Mouse (Mus musculus) heart, adult 9 months (tissue): Measurements from ENCODE around the gene Dynlt1a.
"Not testable (repeated sequence)": the region's sequence is repeated elsewhere in the genome, so short reads cannot be mapped to it uniquely, and the experiment has no call there.

Experiments
- DNase-seq, 2 experiments: peaks; one replicate each; pipeline ENCODE4 v3.0.0; 2022; ENCODE audit warnings: low spot score in 2 of 2

Dynlt1a gene

DNA sequence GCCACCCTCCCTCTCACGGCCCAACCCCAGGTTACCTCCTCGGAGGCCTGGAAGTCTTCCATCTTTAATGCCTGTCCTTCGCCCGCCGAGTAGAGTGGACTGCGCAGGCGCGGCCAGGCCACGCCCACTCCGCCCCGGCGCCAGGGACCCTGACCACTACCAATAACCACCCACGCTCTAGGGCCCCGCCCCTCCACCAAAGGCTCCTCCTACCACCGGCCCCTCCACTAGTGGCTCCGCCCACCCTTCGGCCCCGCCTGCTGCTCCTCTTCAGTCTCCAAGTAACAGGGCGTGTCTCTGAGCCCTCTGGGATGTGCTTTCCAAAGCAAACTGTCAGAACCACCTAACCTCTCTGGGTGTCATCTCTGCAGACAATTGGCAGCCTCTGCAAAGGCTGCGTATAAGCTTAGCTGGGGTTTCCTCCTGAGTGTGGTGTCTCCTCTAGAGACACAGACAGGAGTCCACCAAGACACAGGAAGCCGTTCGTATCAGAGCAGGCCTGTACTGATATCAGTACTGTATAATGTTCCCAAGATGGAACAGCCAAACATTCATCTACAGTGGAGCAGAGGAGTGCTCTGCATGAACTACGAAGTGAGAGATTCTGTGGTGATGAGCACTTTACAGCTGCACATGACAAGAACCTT lies at the start of gene Dynlt1a:
Gene Dynlt1a (minus strand): TSS at position 162 of the 647 bp plus-strand sequence.
- DNase-seq = peak; percentile 96

DNA sequence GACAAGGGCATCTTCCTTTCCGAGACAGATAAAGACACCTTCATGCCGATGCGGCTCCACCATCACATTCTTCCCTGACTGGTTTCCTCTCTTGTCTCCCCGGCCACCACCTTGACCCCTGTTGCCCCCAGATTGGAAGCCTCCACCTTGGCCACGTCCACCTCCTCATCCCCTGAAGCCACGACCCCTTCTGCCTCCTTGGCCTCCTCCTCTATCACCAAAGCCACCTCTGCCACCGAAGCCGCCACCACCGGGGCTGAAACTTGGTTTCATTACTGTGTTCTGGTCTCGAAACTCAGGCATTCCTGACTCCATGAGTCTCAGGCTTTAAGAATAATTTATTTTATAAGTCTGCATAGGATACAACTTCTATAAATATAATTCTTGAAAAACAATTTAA lies 38.0 kb upstream of the Dynlt1a start:
- DNase-seq = not testable (repeated sequence)

DNA sequence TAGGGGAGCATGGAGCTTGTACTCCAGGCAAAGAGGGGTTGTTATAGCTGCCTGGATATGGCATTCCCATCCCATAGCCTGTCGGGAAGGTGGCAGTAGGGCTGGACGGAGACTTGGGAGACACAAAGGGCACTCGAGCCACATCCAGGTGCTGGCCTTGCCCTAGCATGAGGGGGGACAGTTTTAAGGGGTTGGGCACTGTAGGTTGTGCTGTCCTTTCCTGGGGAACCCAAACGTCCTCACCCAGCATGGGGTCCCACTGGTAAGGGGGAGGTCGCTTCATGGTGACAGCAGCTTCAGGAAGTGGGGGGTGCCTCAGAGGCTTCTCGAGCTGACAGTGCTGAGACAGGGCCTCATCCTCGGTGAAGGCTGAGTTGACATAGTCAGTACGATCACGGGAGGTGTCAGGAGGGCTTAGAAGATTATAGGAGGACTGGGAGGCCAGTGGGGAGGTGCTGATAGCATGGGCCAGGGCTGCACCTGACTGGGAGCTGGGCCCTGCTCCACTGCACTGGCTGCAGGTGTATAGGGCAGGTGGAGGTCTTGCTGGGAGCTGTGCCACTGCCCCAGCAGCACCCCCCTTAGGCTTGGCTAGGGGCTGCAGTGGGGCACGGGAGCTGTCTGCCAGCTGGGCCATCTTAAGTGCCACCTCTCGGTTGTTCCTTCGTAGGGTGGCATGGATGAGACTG lies 25.4 kb upstream of the Dynlt1a start:
- DNase-seq = not testable (repeated sequence)

DNA sequence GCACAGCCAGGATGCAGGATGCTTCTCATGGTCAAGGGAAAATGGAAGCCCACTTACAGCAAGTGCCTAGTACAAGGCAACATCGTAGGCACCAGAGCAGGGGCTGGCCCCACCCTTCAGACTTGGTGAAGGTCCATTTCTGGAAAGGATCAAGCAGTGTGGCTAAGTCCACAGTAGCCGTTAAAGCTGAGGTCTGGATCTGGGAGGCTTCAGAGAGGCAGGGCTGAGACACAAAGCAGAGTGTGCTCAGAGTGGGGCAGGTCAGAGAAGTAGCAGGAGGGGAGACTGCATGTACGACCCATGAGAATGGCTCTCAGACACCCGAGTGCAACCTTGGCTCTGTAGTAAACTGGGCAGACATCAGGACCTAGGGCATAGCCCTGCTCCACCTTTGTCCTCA lies 11.7 kb upstream of the Dynlt1a start:
- not testable (repeated sequence) for DNase-seq

DNA sequence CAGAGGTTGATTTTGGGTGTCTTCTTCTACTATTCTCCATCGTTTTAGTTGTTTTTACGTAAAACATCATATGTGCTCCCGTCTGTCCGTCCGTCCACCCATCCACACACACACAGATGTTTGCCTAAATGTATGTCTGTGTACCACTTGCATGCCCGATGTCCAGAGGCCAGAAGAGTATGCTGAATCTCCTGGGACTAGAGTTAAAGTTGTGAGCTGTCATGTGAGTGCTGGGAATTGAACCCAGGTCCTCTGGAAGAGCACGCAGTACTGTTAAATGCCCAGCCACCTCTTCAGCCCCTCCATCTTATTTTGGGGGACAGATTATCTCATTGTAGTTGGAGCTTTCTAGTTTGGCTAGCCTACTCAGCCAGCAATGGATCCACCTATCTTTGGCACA lies 10.3 kb upstream of the Dynlt1a start:
- not testable (repeated sequence) for DNase-seq

DNA sequence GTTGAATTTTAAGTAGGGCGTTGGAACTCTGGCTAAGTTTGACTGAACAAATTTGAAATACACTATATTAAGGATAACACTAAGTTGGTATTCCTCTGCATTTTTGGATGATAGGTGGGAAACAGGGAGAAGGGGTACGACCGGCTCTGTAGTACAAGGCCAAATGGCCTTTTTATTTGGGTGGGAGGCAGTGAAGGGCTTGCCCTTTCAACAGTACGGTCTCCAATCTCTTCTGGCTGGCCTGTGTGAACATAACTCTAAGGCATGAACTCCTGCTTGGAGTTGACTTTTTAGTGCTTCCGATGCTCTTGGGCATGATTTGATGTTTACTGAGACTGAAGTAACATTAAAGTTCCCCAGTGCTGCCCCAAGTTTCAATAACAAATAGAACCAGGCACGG lies 8.2 kb upstream of the Dynlt1a start:
- not testable (repeated sequence) for DNase-seq

DNA sequence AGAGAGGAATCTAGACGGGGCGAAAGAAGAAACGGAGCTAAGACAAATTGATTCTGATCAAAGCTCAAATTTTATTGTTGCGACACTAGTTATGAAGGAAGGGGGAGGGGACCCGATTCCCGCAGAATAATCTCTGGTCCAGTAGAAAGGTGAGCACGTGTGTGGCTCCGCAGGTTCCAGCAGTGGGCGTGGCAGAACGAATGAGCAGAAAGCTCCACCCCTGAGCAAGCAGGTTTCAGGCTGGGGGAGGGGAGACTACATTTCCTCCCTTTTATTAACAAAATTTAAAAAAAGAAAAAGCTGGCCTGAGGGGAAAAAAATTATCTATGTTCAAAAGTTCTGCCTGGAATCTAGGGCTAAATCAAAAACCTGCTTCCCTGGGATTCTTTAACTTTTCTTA lies 7.7 kb upstream of the Dynlt1a start:
- not testable (repeated sequence) for DNase-seq

DNA sequence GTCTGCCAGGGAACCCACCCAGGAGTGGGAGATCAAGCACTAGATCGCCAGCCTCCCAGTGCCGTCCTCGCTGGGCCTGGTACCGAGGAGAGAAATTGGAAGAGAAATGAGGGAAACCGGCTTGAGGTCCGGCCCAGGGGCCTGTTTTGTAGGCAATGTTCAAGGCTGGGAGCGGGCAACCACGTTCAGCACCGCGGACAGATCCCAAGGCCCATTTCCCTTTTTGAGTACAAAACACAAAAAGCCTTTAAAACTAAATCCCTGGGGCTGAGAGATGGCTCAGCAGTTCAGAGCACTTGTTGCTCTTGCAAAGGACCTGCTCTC lies 4.4 kb upstream of the Dynlt1a start:
- not testable (repeated sequence) for DNase-seq

DNA sequence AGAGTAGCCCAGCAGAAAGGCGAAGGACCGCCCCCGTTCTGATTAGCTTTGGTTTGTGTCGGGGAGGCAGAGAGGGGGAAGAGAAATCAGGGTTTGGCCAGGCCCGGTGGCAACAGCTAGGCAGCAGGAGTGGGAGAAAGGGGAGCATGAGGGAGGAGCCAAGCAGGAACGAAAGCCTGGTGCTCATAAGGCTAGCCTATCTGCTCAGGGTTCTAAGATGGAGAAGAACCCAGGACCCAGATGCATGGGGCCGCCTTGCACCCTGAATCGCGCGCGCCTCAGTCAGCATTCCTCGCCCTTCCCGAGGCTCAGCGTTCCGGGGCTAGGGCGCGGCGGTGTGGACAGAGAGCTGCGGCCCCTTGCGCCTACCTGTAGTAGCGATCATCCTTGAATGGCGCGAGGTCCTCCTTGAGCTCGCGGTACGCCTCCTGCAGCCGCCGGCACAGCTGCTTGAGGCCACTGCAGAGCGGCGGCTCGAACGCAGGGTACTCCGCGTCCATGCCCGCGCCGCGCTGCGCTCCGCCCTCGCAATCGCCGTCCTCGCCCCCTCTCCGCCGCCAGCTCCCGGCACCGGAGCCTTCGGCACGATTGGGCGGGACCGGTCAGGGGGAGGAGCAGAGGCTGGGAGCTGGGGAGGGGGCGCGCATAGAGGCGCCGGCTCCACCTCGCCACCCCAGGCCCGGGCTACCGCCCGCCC lies 3.9 kb upstream of the Dynlt1a start:
- DNase-seq = not testable (repeated sequence)

DNA sequence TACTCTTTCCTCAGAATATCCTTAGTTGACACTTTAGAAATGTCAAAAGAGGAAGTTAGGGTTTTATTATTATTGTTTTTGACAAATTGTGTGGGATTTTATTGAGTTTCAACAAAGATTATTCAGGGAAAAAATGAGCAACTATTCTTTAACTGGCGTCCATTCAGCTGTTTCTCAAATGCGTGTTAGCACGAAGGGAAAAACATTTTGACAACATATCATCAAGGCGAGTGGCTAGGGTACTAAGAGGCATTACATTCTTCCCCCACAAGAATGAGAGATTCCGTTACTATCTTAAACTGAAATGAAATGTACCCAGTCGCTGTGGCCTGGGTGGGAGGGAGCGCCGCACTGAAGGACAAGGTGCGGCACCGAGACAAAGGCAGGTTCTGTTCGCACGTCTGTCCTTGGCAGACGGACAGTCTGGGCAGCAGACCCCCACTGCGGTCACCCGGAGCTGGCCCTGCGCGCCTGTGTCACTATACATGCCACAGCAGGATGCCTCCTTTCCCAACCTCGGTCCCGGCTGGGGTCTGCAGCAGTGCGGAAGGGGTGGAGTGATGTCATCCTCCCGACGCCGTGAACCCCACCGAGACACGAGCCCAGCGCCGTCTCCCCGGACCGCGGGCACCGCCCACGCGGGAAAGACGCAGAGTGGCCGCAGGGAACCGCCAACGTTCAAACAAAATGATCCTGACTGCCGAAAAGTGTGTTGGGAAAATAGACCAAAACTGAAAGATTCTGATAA lies 747 bp downstream of the Dynlt1a start:
- peak; percentile 39 to 49 for DNase-seq

DNA sequence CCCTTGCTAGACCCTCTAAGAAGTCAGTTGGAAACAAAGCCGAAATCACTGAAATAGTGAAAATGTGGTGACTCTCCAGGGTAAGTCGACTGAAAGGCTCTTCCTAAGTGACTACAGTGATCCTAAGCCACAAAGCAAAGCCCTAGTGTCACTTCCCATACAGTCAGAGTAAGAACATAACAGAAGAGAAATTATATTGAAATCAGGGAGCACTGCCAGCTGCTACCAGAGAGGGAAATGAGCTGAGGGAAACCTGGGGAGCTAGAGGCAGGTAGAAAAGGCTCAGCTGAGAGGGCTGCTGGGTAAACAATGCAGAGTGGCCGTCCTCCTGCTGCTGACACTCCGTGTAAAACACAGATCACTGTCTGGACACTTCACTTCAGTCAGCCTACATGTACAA lies 1.6 kb downstream of the Dynlt1a start:
- not testable (repeated sequence) for DNase-seq

DNA sequence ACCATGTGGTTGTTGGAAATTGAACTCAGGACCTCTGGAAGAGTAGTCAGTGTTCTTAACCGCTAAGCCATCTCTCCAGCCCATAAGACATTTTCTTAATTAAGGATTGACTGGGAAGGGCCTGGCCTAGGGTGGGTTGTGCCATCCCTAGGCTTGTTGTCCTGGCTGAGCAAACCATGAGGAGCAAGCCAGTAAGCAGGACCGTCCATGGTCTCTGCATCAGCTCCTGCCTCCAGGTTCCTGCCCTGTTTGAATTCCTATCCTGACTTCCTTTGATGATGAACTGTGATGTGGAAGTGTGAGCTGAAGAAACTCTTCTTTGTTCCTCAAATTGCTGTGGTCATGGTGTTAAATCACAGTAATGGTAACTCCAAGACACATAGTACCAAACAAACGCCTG lies 2.8 kb downstream of the Dynlt1a start:
- not testable (repeated sequence) for DNase-seq

DNA sequence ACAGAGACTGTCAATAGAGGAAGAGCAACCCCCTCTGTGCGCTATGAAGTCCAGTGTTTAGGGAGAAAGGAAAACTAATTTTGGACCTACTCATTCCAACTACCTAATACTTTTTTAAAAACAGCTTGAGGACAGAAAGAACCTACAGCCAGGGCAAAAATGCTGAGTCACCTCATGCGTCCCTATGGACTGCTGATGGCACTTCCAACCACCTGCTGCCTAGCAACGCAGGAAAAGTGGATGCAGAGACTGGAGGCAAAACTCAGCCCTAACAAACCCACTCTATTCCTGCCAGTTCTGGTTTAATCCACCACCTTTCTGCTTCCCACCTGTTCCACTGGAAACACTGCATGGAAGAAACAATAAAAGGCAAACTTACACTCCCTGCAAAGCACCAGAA lies 4.5 kb downstream of the Dynlt1a start:
- DNase-seq = not testable (repeated sequence)

DNA sequence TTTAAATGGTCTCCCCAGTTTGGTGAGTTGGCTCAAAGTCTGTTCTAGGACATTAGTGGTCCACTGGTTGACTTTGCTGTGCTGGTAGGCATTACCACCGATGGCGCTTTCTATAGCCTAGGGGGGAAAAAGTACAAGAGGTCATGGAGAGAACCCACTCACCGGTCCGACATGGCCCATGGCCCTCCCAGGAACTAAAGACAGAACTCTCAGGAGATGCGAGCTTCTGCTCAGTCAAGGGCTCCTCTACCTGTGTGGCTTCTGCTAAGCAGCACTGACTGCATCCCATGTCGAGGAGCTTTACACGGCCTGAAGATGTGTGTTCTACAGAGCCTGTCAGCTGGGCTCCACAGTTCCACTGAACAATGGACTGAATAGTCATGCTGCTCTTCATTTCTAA lies 5.6 kb downstream of the Dynlt1a start:
- DNase-seq = not testable (repeated sequence)

DNA sequence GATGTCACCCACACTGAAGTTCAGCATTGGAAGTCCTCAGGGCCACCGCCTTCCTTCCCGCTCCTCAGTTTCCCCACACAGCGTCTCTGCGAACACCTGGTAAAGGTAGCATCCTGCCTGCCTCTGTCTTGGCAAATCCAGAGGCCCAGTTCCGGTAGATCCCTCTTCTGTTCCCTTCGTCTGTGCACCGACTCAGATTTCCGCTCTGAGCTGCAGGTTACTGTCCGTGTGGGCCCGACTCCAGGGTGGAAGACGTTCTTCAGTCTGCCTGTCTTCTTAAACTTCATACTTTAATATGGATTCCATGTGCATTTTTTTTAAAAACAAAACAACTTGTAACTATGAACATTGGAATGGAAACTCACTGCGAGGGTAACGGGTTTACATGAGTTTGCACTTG lies 10.8 kb downstream of the Dynlt1a start:
- not testable (repeated sequence) for DNase-seq

DNA sequence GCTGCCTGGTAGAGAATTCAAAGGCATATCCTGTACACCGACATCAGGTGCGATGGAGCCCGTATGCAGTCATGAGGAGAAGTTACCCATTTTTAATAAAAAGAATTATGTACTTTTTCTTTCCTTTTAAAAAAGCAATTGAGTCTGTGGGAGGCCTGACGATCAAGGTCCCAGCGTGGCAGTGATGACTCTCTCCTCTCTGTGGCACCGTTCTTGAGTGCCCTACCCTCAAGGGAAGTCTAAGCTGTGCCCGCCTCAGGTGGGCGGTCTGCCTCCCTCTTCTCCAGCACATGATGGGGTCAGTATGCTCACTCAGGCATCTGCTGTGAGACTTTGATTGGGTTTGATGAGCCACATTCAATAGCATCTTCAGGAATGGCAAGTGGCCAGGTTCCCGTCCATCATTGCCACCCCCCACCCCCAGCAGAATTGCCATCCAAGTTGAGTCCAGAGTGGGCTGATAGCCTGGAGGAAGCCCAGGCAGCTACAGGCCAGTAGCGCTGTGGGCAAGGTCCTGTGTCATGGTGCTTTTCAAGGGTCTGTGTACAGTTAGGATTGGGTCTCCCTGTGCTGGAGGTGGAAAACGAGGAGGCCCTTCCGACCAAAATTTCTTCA lies 11.5 kb downstream of the Dynlt1a start:
- DNase-seq = not testable (repeated sequence)

DNA sequence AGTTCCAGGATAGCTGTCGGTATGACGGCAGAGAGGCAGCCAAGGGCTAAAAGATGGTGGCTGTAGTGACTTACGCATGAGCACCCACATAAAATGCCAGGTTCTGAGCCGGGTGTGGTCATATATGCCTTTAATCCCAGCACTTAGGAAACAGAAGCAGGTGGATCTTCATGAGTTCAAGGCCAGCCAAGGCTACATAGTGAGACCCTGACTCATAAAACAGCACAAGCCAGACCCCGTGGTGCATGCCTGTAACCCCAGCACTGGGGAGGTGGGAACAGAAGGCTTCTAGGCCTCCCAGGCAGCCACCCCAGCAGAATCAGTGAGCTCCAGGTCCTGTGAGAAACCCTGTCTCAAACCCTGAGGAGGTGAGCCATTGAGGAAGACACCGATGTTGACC lies 12.4 kb downstream of the Dynlt1a start:
- DNase-seq = not testable (repeated sequence)

DNA sequence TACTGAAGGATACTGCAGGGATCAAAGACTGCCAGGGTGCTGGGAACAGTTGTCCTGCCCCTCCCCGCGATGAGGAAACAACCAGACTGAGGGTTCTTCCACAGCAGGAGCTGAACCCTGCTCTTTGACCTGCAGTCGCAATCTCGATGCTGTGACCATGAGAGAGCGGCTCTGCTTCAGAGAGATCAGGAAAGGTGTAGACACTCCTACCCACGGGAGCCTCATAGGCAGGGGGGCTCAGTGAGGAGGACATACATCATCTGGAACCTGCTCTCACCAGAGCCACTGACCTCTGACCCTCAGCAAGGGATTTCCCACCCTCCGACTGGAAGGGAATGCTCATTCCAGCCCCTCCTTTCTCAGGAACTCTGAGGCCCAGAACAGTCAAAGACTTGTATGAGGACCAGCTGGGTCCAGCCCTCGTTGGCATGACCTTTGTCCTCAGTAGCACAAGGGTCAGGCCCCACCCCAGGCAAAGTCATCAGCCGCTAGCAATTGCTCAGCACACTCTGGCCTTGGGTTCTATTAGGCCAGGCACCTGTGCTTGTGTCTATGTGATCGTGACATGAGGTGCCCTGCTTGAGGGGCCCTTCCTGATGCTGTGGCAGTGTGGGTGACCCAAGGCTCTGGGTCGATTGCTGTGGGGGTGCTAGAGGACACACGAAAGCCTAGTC lies 17.0 kb downstream of the Dynlt1a start:
- DNase-seq = not testable (repeated sequence)

DNA sequence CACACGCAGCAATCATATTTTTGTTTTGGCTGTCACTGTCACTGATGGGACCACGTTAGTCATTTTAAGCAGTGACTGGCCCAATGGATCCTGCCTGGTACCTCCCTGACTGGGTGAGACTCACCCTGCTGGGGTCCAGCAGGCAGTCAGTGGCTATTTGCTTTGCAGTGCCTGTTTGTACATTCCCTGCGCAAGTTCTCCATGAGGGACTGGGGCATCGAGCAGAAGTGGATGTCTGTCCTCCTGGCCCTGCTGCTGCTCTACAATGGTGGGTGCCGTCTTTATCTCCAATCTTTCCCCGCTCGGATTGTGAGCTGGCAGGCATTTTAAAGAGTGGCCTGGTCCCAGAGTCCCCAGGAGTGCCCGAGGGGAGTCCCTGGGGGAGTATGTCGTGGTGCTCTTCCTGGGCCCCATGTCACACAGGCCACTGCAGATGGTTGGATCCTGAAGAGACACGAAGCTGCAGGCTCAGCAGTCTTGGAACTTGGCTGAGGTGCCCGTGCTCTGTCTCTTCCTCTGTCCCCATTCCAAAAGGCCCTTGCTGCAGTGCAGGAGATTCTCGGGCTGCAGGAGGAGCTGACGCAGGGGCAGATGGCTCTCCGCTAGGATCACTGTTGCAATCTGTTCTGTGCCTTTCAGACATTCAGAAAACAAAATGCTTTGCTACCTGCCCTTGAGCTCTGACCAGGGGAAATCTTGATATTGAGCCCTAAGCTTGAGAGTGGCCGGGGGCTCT lies 20.1 kb downstream of the Dynlt1a start:
- DNase-seq = not testable (repeated sequence)

DNA sequence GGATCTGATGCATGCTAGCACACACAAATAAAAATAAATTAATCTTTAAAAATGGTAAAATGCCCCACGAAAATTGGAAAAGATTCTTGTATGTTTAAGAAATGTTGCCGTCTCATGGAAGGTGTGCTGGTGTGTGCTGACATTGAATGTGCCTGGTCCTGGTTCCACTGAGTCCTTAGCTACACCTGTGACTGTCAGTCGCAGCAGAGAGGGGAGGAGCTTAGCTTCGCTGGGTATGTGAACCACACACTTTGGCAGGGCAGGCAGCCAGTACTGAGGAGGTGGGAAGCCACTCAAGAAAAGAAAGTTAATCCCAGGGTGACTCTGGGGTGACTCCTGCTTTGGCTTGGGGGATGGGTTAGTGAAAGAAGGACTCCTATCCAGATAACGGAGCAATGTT lies 23.4 kb downstream of the Dynlt1a start:
- not testable (repeated sequence) for DNase-seq
